Mouse (Mus musculus) cortical plate, adult 2 months (tissue): ENCODE data around the gene Zfp593.

Experiments used
- CTCF ChIP-seq: fragments of 200-500 bp; IDR thresholded peaks from 2 replicates; pipeline ENCODE4 v1.5.1; 2011; ENCODE audit warnings: mild to moderate bottlenecking, control low read depth, low read length; ENCODE audit not compliant: insufficient read depth; ENCODE audit errors: extremely low read depth
- POLR2A ChIP-seq: fragments of 200-500 bp; IDR thresholded peaks from 2 replicates; pipeline ENCODE4 v1.6.1; 2011; ENCODE audit warnings: mild to moderate bottlenecking, low read length, control low read depth; ENCODE audit not compliant: insufficient read depth; ENCODE audit errors: extremely low read depth

DNA sequence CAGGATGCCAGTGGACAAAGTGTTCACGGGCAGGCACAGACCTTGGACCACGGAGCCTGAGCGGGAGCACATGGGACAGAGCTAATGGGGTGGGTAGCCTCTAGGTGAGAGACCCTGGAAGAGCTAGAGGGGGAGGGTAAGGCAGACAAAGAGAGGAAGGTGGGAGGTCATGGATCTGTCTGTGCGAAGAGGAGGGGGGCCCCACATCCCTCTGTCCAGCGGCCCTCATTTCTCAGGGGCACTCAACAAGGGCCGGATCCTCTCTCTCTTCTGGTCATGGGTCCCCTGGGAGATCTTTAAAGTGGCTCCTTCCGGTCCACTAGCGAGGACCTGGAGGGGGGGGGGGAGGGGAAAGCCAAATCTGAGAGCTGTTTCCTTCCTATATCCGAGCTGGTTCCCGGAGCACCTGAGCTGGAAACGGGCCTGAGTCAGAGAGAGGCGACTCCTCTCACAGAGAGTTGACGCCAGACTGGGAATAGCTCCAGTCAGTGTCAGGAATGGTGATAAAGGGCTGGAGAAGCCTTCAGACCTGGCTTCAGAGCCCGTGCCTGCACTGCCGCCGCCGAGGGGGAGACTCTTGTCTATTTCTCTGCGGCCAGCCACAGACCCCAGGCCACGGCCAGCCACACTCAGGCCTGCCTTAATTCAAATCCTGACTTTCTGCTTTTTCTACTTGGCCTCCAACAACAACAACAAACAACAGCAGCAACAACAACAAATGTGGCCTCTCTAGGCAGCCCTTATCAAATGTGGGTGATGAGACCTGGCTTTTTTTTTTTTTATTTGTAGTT is 11.2 kb upstream of the Zfp593 start:
- TF ChIP-seq CTCF (no peak), POLR2A (no peak)
